Mouse (Mus musculus) hematopoietic stem cell, adult 5-6 weeks (primary cell): ENCODE measurements around the gene Acp7. TPM values are rescaled to one million over a fixed set of nuclear protein-coding genes. Genes with fewer than 3 reads are reported as not detected.

Experiments
- ATAC-seq, 2 experiments: fragments of 125-278 bp in 1 of 2; replicated peaks in 1 of 2; 2 replicates each; pipeline ENCODE4 v1.8.0; 2016 to 2017; ENCODE audit warnings: inconsistent platforms in 2 of 2, mild to moderate bottlenecking in 2 of 2, moderate number of reproducible peaks in 2 of 2, low read depth in 1 of 2, moderate TSS enrichment in 1 of 2; ENCODE audit not compliant: low FRiP score in 2 of 2, poor library complexity in 2 of 2, severe bottlenecking in 2 of 2, insufficient read depth in 1 of 2, low TSS enrichment in 1 of 2
- total RNA-seq: library from RNA; stranded (forward); fragments of 172-1452, 232-1000 nt; gene quantifications from 2 replicates; pipeline ENCODE4 v1.2.3, GENCODE M21; 2017

The Acp7 gene
- total RNA-seq, 1 experiment from 2014 or later, result not detected

GRCm38 (mm10) chr7:28562371-28562770 is 68.8 kb downstream of the Acp7 start:
- ATAC-seq, result no peak

- ATAC-seq, result no peak
These were observed 69.2 kb downstream of the Acp7 start for GRCm38 (mm10) chr7:28561967-28562366.

- no peak for ATAC-seq
These were observed 70.3 kb downstream of the Acp7 start for GRCm38 (mm10) chr7:28560856-28561255.

GRCm38 (mm10) chr7:28558486-28558885 is 72.6 kb downstream of the Acp7 start:
- no peak for ATAC-seq

GRCm38 (mm10) chr7:28557708-28558107 is 73.4 kb downstream of the Acp7 start:
- ATAC-seq, result peak; percentile 73 to 74

Other genes with a start within 250 kb of the Acp7 start
- 15.8 and 32.4 TPM in 2 replicates for gene Med29, start 238.6 kb downstream of the Acp7 start, total RNA-seq
- gene Paf1, start 238.4 kb downstream of the Acp7 start, total RNA-seq, result 181 and 184 TPM in 2 replicates
- gene Gmfg, start 193.9 kb downstream of the Acp7 start, total RNA-seq, result 584 and 882 TPM in 2 replicates
- 2.2 and 8.7 TPM in 2 replicates for gene Lrfn1, start 179.4 kb downstream of the Acp7 start, total RNA-seq
- gene Ifnl2, start 120.9 kb downstream of the Acp7 start, total RNA-seq, result not detected in 2 replicates
- gene Ifnl3, start 108.5 kb downstream of the Acp7 start, total RNA-seq, result not detected in 2 replicates
- not detected in 2 replicates for gene Sycn, start 90.4 kb downstream of the Acp7 start, total RNA-seq
- not detected in 2 replicates for gene Nccrp1, start 84.1 kb downstream of the Acp7 start, total RNA-seq
- 5.2 and 6.3 TPM in 2 replicates for gene Samd4b, start 33.2 kb downstream of the Acp7 start, total RNA-seq
- gene Pak4, start 33.1 kb downstream of the Acp7 start, total RNA-seq, result 7.0 and 10.4 TPM in 2 replicates
- gene Fbxo27, start 61.5 kb upstream of the Acp7 start, total RNA-seq, result not detected in 2 replicates
- 1.1 and 2.1 TPM in 2 replicates for gene Fbxo17, start 85.5 kb upstream of the Acp7 start, total RNA-seq
- gene Mrps12, start 110.5 kb upstream of the Acp7 start, total RNA-seq, result 26.3 and 31.4 TPM in 2 replicates
- 5.9 and 10.6 TPM in 2 replicates for gene Sars2, start 110.7 kb upstream of the Acp7 start, total RNA-seq
- not detected in 2 replicates for gene Ccer2, start 124.8 kb upstream of the Acp7 start, total RNA-seq
- gene Sirt2, start 135.4 kb upstream of the Acp7 start, total RNA-seq, result 27.7 and 37.4 TPM in 2 replicates
- gene Nfkbib, start 136.2 kb upstream of the Acp7 start, total RNA-seq, result 12.4 and 13.1 TPM in 2 replicates
- 40.5 and 51.7 TPM in 2 replicates for gene Rinl, start 157.6 kb upstream of the Acp7 start, total RNA-seq
- gene Hnrnpl, start 177.2 kb upstream of the Acp7 start, total RNA-seq, result 340 and 427 TPM in 2 replicates
- 120 and 123 TPM in 2 replicates for gene Ech1, start 193.9 kb upstream of the Acp7 start, total RNA-seq
- 16.7 and 16.8 TPM in 2 replicates for gene Lgals4, start 202.5 kb upstream of the Acp7 start, total RNA-seq
- not detected in 2 replicates for gene Lgals7, start 232.5 kb upstream of the Acp7 start, total RNA-seq